Mouse (Mus musculus): ENCODE measurements around the gene Cat.

DNA sequence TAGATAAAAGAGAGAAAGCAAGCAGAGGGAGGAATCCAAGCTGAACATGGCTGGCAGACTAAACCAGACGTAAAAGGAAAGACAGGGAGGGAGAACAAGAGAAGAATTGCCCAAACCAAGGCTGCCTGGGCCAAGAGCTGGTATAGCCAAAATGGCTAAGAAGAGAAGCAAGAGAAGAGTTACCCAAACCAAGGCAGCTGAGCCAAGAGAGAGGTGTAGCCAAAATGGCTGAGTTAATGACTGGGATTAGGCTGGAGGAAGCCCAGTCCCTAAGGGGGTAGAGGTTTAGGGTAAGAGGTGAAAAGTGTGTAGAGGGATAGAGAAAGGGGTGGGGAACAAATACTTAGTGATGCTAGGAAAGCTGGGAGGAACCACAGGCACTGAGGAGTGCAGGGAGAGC lies 22.7 kb upstream of the Cat start:
- TF ChIP-seq EP300 (IDR thresholded peaks at IDR 0.05; ENCODE audit: low read depth) = no peak
- TF ChIP-seq CTCF (IDR thresholded peaks at IDR 0.05; ENCODE audit: low read depth) = no peak
